Mouse (Mus musculus): ENCODE measurements around the gene Tmem120b. TPM values are rescaled to one million over a fixed set of nuclear protein-coding genes. Genes with fewer than 3 reads are reported as not detected.
A peak's percentile ranks its signal among the peaks of the same experiment; 100 is the strongest.

The Tmem120b gene
- total RNA-seq, 2 experiments from 2014 or later = 16.3 to 16.9 TPM

DNA sequence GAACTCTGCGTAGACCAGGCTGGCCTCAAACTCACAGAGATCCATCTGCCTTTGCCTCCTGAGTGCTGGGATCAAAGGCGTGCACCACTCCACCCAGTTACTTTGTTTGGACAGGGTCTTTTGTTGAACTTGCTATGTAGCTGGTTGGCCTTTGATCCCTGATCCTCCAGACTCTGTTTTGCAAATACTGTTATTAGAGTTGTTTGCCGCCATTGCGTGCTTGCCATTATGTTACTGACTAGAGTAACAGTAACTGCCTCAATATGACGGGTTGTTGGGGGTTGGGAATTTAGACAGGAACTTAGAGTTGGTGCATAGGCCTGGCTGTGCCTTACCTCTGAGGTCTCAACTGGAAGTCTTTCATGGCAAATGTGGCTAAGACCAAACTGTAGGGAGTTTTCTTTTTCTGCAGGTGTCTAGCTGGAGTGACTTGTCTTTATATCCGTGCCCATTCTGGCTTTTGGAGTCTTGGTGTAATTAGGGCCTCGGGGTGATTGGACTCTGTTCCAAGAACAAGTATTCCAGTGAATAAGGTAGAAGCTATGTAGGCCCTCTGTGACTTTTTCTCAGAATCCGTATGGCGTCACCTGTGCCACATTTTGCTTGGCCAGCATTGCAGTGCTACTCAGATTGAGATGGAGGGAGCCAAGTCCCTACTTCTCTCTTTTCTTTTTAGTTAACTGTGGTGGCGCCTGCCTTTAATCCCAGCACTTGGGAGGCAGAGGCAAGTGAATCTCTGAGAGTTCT is 22.5 kb downstream of the Tmem120b start:
- DNase-seq = no peak

- no peak for DNase-seq
Measured at GRCm38 (mm10) chr5:123093077-123093633, 24.9 kb downstream of the Tmem120b start.

- DNase-seq = no peak
Measured at GRCm38 (mm10) chr5:123094238-123094991, 26.2 kb downstream of the Tmem120b start.

DNA sequence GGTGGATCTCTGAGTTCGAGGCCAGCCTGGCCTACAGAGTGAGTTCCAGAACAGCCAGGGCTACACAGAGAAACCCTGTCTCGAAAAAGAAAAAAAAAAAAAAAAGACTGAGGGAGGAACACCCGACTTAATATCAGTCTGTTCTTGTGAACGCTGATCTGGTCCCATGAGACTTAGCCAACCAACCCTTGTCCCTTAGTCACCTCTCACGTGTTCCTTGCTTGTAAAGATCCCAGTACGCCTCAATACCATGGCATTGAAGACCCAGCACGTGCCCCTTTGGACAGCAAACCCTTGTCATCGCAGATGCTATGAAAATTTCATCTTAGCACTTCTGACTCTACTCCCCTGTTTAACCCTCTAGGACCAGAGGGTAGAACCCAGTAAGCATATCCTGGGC is 28.1 kb downstream of the Tmem120b start:
- DNase-seq = no peak

DNA sequence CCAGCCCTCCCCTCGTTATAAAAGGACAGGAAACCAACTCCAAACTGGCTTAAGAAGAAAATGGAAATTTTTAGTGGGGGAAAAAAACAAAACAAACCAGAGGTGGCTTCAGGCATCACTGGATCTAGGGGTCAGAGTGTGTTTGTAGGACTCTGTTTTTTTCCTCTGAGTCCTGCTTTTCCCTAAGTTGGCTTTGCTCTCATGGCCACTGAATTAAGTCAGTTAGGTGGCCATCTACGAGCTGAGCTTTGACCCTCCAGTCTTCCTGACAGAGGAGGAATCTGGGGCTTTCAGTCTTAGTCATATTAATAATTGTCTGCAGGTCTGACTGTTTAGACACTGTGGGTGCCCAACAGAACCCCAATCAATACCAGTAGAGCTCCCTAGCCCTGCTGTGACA is 30.3 kb downstream of the Tmem120b start:
- DNase-seq = no peak

DNA sequence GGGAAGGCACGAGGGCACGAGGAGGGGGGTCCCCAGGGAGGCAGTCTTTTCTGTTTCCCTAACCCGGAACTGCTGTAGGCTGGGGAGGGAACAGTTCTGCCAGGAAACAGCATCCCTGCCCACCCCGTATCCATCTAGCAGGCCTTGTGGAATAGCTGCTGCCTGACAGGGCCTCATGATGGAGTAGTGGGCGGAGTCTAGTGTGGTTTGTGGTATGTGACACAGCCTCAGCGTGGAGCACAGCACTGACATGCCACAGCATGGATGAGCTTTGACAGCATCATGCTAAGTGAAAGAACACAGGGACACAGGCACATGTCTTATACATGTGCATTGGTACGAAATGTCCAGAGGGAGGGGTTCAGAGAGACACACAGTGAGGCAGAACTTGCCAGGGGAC is 34.2 kb downstream of the Tmem120b start:
- no peak for DNase-seq

- DNase-seq = no peak
Measured at GRCm38 (mm10) chr5:123103556-123103955, 35.3 kb downstream of the Tmem120b start.

DNA sequence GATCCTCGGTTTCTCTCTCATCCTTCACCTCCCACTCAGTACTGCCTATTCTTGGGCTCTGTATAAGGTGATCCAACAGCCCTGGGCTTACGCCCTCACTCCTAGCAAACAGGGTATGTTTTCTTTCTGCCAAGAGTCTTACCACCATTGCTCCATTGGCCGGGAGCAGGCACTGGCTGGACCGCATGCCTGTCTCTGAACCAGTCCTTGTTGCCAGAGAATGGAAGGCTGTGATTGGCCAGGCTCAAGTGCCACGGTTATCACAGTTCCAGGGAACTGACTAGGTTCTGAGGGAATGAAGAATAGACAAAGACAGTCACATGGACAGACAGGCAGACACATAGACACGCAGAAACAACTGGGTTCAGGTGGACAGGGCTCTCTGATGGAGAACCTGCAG is 36.6 kb downstream of the Tmem120b start:
- DNase-seq = no peak

DNA sequence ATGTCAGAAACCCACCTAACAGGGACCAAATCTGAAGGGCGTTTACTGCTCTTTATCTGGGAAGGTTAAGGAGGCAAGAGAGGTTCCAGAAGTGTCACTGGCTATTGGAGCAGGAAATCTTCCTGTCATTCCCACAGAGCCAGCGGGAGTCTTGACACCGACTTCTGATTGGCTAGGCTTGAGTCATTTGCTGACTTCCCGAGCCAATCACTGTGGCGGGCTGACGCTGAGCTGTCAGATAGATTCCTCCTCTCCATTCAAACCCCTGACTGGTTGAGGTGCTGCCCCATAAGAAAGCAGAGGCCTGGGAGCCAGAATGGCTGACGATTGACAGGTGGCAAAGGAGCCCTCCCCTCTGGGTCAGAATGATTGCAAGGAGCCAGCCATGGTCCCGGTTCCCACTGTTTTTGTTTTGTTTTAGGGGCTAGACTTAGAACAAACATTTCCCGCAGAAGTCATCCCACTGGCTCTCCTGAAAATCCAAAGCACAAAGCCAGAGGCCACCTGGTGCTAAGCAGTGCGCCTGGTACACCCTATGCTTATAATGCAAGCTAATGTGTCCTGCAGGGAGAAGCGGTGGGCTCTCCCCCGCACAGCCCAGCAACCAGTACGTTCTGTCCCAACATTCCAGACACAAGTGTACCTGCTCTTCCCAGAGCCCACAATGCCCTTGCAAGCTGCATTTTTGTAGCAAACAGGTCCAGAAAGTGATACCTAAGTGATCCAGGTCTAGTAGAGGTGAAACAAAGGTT is 41.4 kb downstream of the Tmem120b start:
- no peak for DNase-seq

- DNase-seq = no peak
Measured at GRCm38 (mm10) chr5:123110296-123110721, 42.1 kb downstream of the Tmem120b start.

DNA sequence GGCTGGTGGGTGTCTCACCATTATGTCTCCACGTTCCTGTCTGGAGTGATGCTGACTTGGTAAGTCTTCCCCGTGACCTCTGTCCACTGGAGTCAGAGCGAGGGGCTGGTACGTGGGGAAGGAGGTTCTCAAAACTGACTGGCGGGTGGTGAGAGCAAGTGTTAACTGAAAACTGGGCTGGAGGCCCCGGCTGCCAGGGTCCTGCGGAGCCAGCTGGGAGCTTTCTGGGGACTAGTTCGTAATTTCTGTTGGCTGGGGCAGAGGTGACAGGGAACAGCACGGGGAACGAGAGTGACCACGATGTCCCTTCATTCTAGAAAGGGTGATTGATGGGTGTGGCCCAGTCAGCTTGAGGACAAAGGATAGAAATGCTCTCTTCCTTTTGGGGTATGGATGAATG is 45.9 kb downstream of the Tmem120b start:
- no peak for DNase-seq

- no peak for DNase-seq
Measured at GRCm38 (mm10) chr5:123114924-123115323, 46.7 kb downstream of the Tmem120b start.

DNA sequence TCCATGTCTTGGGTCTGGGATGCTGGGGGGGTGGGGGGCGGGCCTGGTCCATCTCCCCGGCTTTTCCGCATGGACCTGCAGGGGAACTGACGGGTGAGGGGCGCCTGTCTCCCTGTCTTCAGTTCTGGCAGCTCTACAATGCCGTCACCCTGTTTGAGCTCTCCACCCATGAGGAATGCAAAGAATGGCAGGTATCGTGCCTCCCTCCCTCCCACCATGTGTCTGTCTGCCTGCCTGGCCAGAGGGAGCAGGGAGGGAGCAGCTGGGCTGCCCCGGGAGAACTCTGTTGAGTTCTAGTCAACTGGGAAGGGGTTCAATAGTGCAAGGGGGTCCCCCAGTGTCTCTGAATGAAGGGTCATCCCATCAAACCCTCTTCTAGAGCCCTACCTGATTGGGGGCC is 47.9 kb downstream of the Tmem120b start:
- no peak for DNase-seq

GRCm38 (mm10) chr5:123117257-123117656 is 49.0 kb downstream of the Tmem120b start:
- peak; percentile 86 for DNase-seq

- no peak for DNase-seq
Measured at GRCm38 (mm10) chr5:123117773-123118172, 49.6 kb downstream of the Tmem120b start.

- no peak for DNase-seq
Measured at GRCm38 (mm10) chr5:123118826-123119225, 50.6 kb downstream of the Tmem120b start.

DNA sequence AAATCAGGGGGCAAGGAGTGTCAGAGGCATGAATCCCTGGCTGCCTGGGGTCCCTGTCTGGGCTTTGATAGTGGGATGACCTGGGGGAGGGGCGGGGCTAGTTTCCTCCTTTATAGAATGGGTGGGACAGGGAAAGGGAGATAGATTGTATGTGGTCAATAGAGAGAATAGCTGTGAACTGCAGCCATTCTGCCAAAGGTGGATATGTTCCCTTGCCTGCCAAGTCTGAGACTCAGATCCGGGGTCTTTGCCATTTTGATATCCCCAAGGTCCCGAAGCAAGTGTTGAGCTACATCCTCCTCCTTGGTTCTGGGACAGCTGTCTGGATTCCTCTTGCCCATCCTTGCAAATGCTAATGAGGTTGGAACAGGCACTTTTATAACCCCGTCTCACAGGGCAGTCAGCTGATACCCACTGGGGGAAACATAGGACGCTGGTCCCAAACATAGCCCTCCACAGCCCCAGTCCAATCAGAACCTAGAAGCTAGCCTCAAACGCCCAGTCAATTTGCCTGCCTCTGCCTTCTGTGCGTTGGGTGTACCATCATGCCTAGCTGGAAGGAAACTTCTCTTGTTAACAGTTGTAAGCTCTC is 52.5 kb downstream of the Tmem120b start:
- no peak for DNase-seq

GRCm38 (mm10) chr5:123122181-123122580 is 54.0 kb downstream of the Tmem120b start:
- no peak for DNase-seq

DNA sequence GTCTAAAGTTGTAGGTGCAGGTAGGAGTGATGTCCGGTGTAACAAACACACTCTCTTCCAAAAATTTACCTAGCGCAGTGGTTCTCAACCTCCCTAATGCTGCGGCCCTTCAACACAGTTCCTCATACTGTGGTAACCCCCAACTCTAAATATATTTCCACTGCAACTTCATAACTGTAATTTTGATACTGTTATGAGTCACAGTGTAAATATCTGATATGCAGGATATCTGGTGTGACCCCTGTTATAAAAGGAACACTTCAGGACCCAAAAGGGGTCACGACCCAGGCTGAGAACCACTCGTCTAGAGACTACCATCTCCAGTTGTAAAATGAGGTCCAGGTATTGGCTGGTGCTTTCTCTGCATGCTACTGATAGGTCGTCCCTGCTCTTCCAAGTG is 56.9 kb downstream of the Tmem120b start:
- DNase-seq = no peak

DNA sequence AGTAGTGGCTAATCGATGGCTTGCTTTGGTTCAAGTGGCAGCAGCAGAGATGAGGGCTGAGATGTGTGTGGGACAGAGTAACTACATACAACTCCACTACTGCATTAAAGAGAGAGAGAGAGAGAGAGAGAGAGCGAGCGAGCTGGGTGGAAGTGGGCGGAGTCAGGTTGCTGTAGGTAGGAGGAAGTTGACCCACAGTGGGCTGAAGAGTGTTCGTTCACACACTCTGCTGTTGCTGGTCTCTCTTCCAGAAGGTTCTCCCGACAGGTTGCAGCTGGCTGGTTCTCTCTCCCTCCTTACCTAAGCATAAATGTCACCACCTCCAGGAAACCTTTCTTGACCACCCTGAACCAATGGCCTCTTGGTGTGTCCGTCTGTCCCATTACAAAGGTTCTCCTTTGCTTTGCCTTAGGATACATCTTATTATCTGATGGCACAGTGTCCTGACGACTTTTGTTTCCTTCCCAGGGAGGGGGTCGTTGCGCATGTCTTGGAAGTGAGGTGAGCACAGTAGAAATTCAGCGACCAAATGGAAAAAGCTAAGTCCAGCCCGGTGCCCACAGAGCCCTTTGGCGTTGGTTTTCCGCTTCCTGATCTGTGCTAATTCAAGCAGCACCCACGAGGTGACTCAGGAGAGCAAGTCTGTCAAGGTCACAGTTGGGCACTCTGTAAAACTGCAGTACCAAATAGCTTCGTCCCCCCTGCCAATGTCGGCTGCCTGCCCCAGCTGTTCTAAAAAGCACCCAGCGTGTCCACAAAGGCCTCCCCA is 57.6 kb downstream of the Tmem120b start:
- DNase-seq = no peak

DNA sequence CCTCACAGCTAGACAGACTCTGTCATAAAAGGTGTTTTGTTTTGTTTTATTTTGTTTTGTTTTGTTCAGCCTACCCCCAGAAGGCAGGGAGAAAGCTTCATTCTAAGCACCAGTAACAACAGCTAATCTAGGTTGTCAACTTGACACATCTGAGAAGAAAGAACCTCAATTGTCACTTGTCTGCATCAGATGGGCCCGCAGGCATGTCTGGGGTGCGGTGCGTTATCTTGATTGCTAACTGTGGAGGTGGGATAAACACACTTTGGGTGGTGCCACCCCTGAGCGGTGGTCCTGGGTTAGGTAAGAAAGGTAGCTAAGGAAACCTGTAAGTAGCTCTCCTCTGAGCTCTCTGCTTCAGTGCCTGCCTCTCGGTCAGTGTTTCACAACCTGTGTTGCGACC is 58.8 kb downstream of the Tmem120b start:
- no peak for DNase-seq

Measured in gastrocnemius, postnatal 10 days (tissue).